Comparison of ENCODE assay signal across 25 mouse cellular contexts in the genomic region with DNA sequence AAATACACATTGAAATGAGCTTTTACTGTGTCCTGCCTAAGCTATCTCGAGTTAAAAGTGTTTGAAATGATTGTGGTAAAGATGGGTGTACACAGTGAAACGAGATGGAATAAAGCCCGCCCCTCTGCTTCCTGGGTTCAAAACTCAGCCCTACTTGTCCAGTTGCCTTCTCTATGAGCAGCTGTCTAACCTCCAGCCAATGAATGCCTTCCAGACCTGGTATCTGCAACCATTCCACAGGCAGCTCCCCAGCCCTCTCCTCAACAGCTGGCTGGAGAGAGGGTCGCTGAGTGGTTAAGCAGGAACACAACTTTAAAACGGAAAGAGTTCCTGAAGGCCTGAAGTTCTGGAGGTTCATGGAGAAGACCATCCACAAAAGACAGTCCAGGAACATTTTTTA.
DNase-seq lines count a peak whose midpoint lies in the region; ATAC-seq and TF ChIP-seq lines count a peak whose summit lies in the region.
"Had no signal": no experiment of that assay in that cellular context is flagged by ENCODE, and none has a peak within 500 bp of the region (broad histone marks: within the 10 kb centered on the region; RNA-seq: fewer than 3 reads in every experiment).

No protein-coding gene starts in this region.

- no peak overlapping the region for H3K4me3 ChIP-seq in heart, adult 2 months
- no peak overlapping the region for H3K4me3 ChIP-seq in liver, embryonic 15.5 days (replicated peaks)
- H3K4me3 ChIP-seq in liver, embryonic 11.5 days (ENCODE audit: low read depth, low read length) = no peak overlapping the region
- no peak overlapping the region for H3K4me3 ChIP-seq in brown adipose tissue, adult 24 weeks (ENCODE audit: insufficient read depth, low read depth, low read length)
- no peak overlapping the region for H3K4me3 ChIP-seq in limb, embryonic 10.5 days
- H3K4me3 ChIP-seq: embryonic facial prominence, embryonic 10.5 days; embryonic facial prominence, embryonic 13.5 days; erythroblast, embryonic 14.5 days; forebrain, embryonic 12.5 days; forebrain, embryonic 15.5 days; heart, embryonic 12.5 days; heart, embryonic 15.5 days; hindbrain, embryonic 12.5 days; hindbrain, embryonic 15.5 days had no signal

- TF ChIP-seq EP300 in heart, adult 2 months (IDR thresholded peaks at IDR 0.05; ENCODE audit: insufficient read depth, low read depth, low read length) = no peak

- no peaks in the 10 kb centered on the region for H3K9me3 ChIP-seq in liver, embryonic 15.5 days (replicated peaks)
- H3K9me3 ChIP-seq in liver, embryonic 11.5 days (ENCODE audit: control insufficient read depth, low read length) = no peaks in the 10 kb centered on the region
- H3K9me3 ChIP-seq in limb, embryonic 10.5 days (replicated peaks) = no peaks in the 10 kb centered on the region
- H3K9me3 ChIP-seq: embryonic facial prominence, embryonic 10.5 days; embryonic facial prominence, embryonic 13.5 days; forebrain, embryonic 12.5 days; forebrain, embryonic 15.5 days; heart, embryonic 12.5 days; heart, embryonic 15.5 days; hindbrain, embryonic 12.5 days; hindbrain, embryonic 15.5 days had no signal

- 85% methylated on average over 5 of the region's 5 CpGs for WGBS in heart, adult 2 months
- 61% methylated on average over 5 of the region's 5 CpGs for WGBS in liver, embryonic 15.5 days (ENCODE audit: insufficient replicate concordance)
- 75% methylated on average over 5 of the region's 5 CpGs for WGBS in liver, embryonic 11.5 days
- 87% methylated on average over 5 of the region's 5 CpGs for WGBS in limb, embryonic 10.5 days

- H3K9ac ChIP-seq in heart, adult 2 months (ENCODE audit: low read depth, low read length) = no peak overlapping the region
- no peak overlapping the region for H3K9ac ChIP-seq in liver, embryonic 15.5 days
- no peak overlapping the region for H3K9ac ChIP-seq in liver, embryonic 11.5 days (ENCODE audit: low read depth, low read length)
- H3K9ac ChIP-seq: embryonic facial prominence, embryonic 13.5 days; forebrain, embryonic 12.5 days; forebrain, embryonic 15.5 days; heart, embryonic 12.5 days; heart, embryonic 15.5 days; hindbrain, embryonic 12.5 days; hindbrain, embryonic 15.5 days had no signal

- ATAC-seq in liver, embryonic 15.5 days (ENCODE audit: insufficient read depth) = no peak
- no peak for ATAC-seq in liver, embryonic 11.5 days (replicated peaks; ENCODE audit: low FRiP score)
- ATAC-seq: CD4-positive, CD25-positive, alpha-beta regulatory T cell, adult 4 months; forebrain, embryonic 15.5 days had no signal

- H3K4me2 ChIP-seq in liver, embryonic 15.5 days = no peak overlapping the region
- H3K4me2 ChIP-seq in liver, embryonic 11.5 days = no peak overlapping the region
- H3K4me2 ChIP-seq: forebrain, embryonic 12.5 days; forebrain, embryonic 15.5 days; heart, embryonic 12.5 days; heart, embryonic 15.5 days; hindbrain, embryonic 12.5 days; hindbrain, embryonic 15.5 days had no signal

- peak overlapping the region; percentile 88 for H3K27ac ChIP-seq in heart, adult 2 months
- H3K27ac ChIP-seq in liver, embryonic 15.5 days (replicated peaks) = 0 out of 2 replicates have a peak overlapping the region, but pooled peaks have one; percentile 31
- H3K27ac ChIP-seq in liver, embryonic 11.5 days (ENCODE audit: low read depth, low read length) = no peak overlapping the region
- peak overlapping the region; percentile 90 for H3K27ac ChIP-seq in brown adipose tissue, adult 24 weeks (replicated peaks; ENCODE audit: low read depth, low read length)
- no peak overlapping the region for H3K27ac ChIP-seq in limb, embryonic 10.5 days
- H3K27ac ChIP-seq: embryonic facial prominence, embryonic 10.5 days; forebrain, embryonic 12.5 days; forebrain, embryonic 15.5 days; hindbrain, embryonic 12.5 days; hindbrain, embryonic 15.5 days had no signal

- TF ChIP-seq POLR2A in heart, adult 2 months (IDR thresholded peaks at IDR 0.05; ENCODE audit: insufficient read depth, low read depth, low read length) = no peak

- intact Hi-C loops in heart, adult 2 months (cut with DNase I) = loop anchor here (5.0 kb wide), 2 partner anchors 38 to 238 kb away; a partner anchor contains a TSS

- no peaks in the 10 kb centered on the region for H3K27me3 ChIP-seq in heart, adult 2 months (ENCODE audit: control insufficient read depth, insufficient read depth, low read length)
- H3K27me3 ChIP-seq in liver, embryonic 15.5 days = peaks cover 6% of the 10 kb centered on the region; the same call in 1 of the 2 replicates
- no peaks in the 10 kb centered on the region for H3K27me3 ChIP-seq in liver, embryonic 11.5 days (replicated peaks; ENCODE audit: control insufficient read depth, insufficient read depth, low read length)
- H3K27me3 ChIP-seq in limb, embryonic 10.5 days (ENCODE audit: low read depth, poor library complexity, severe bottlenecking) = no peaks in the 10 kb centered on the region
- H3K27me3 ChIP-seq: embryonic facial prominence, embryonic 13.5 days; forebrain, embryonic 12.5 days; forebrain, embryonic 15.5 days; heart, embryonic 12.5 days; heart, embryonic 15.5 days; hindbrain, embryonic 12.5 days; hindbrain, embryonic 15.5 days had no signal

- no peak for DNase-seq in heart, adult 2 months
- no peak for DNase-seq in heart, adult 9 months (ENCODE audit: low spot score in 2 of 2)
- no peak for DNase-seq in liver, embryonic 11.5 days (ENCODE audit: low spot score)
- DNase-seq in limb, embryonic 10.5 days (ENCODE audit: low spot score) = peak; percentile 26
- DNase-seq: adrenal gland, adult 2 months; adrenal gland, postnatal 14 days; cerebellum, adult 11-12 months; cerebellum, adult 8-10 months; cerebellum, postnatal 10 days; cerebellum, postnatal 36 days; embryo, embryonic 11 days; gastrocnemius, postnatal 14 days; heart, postnatal 10 days had no signal

- no peaks in the 10 kb centered on the region for H3K79me2 ChIP-seq in heart, adult 2 months (replicated peaks; ENCODE audit: control insufficient read depth, insufficient read depth, low read length)

- peaks cover 14% of the 10 kb centered on the region for H3K4me1 ChIP-seq in heart, adult 2 months (ENCODE audit: control insufficient read depth, insufficient read depth, low read length)
- H3K4me1 ChIP-seq in liver, embryonic 15.5 days (replicated peaks) = peaks cover 57% of the 10 kb centered on the region
- peaks cover 25% of the 10 kb centered on the region for H3K4me1 ChIP-seq in liver, embryonic 11.5 days (replicated peaks; ENCODE audit: control insufficient read depth, insufficient read depth, low read length)
- peaks cover 14% of the 10 kb centered on the region for H3K4me1 ChIP-seq in brown adipose tissue, adult 24 weeks (ENCODE audit: control insufficient read depth, insufficient read depth, insufficient read length, low read length)
- peaks cover 11% of the 10 kb centered on the region for H3K4me1 ChIP-seq in limb, embryonic 10.5 days
- H3K4me1 ChIP-seq: forebrain, embryonic 12.5 days; forebrain, embryonic 15.5 days had no signal

- TF ChIP-seq CTCF in heart, adult 2 months (IDR thresholded peaks at IDR 0.05) = no peak

- H3K36me3 ChIP-seq in heart, adult 2 months (ENCODE audit: control insufficient read depth, insufficient read depth, low read length) = peaks cover 8% of the 10 kb centered on the region
- no peaks in the 10 kb centered on the region for H3K36me3 ChIP-seq in liver, embryonic 15.5 days (replicated peaks)
- H3K36me3 ChIP-seq in liver, embryonic 11.5 days (ENCODE audit: control insufficient read depth, insufficient read depth, low read length) = no peaks in the 10 kb centered on the region
- no peaks in the 10 kb centered on the region for H3K36me3 ChIP-seq in limb, embryonic 10.5 days
- H3K36me3 ChIP-seq: embryonic facial prominence, embryonic 10.5 days; embryonic facial prominence, embryonic 13.5 days; forebrain, embryonic 12.5 days; forebrain, embryonic 15.5 days; heart, embryonic 12.5 days; heart, embryonic 15.5 days; hindbrain, embryonic 12.5 days; hindbrain, embryonic 15.5 days had no signal

Comparison
In these comparisons a context has a peak if more than half of its experiments do, and no peak if none do; other contexts are left out.
1. H3K27ac ChIP-seq: peak in heart, adult 2 months (single experiment), liver, embryonic 15.5 days (single experiment) and brown adipose tissue, adult 24 weeks (single experiment); none in liver, embryonic 11.5 days (single experiment) and limb, embryonic 10.5 days (single experiment).